Mouse (Mus musculus): ENCODE results near the gene Pkp4.

GRCm38 (mm10) chr2:59129821-59130220, 30.8 kb upstream of the Pkp4 start:
- TF ChIP-seq GATA1 (IDR thresholded peaks at IDR 0.05; ENCODE audit: borderline replicate concordance, low read length): no peak
- TF ChIP-seq FLI1 (IDR thresholded peaks at IDR 0.05; ENCODE audit: low read length): no peak
